Mouse (Mus musculus) midbrain, embryonic 12.5 days (tissue): ENCODE measurements around the gene Olfr96. TPM values are rescaled to one million over a fixed set of nuclear protein-coding genes. Genes with fewer than 3 reads are reported as not detected.

Experiments used
- polyA plus RNA-seq: library from polyadenylated mRNA; unstranded; fragments of >200 nt; fragmentation: Nextera tagmentation; extraction: Ambion mirVana; gene quantifications from 2 replicates; pipeline ENCODE4 v1.2.1, GENCODE M21; 2016

Gene Olfr96
- polyA plus RNA-seq, 1 experiment from 2014 or later = not detected

Other genes with a start within 250 kb of the Olfr96 start
- gene 2410137M14Rik, start 238.9 kb upstream of the Olfr96 start, polyA plus RNA-seq = 0.28 and 0.37 TPM in 2 replicates
- gene H2-M5, start 230.6 kb upstream of the Olfr96 start, polyA plus RNA-seq = 2.4 and 2.9 TPM in 2 replicates
- 175 and 190 TPM in 2 replicates for gene Zfp57, start 219.0 kb upstream of the Olfr96 start, polyA plus RNA-seq
- 0.68 and 0.96 TPM in 2 replicates for gene Mog, start 196.7 kb upstream of the Olfr96 start, polyA plus RNA-seq
- 33.4 and 35.9 TPM in 2 replicates for gene Gabbr1, start 174.2 kb upstream of the Olfr96 start, polyA plus RNA-seq
- gene Olfr90, start 131.6 kb upstream of the Olfr96 start, polyA plus RNA-seq = 0.14 TPM in 1 of 2 replicates, not detected in the other
- not detected in 2 replicates for gene Olfr91, start 121.9 kb upstream of the Olfr96 start, polyA plus RNA-seq
- not detected in 2 replicates for gene Olfr92, start 100.1 kb upstream of the Olfr96 start, polyA plus RNA-seq
- not detected in 2 replicates for gene Olfr93, start 58.7 kb upstream of the Olfr96 start, polyA plus RNA-seq
- not detected in 2 replicates for gene Ubd, start 26.3 kb upstream of the Olfr96 start, polyA plus RNA-seq
- not detected in 2 replicates for gene Olfr94, start 19.2 kb upstream of the Olfr96 start, polyA plus RNA-seq
- gene Olfr95, start 7.0 kb upstream of the Olfr96 start, polyA plus RNA-seq = not detected in 2 replicates
- gene Olfr97, start 17.2 kb downstream of the Olfr96 start, polyA plus RNA-seq = not detected in 2 replicates
- gene Olfr98, start 43.6 kb downstream of the Olfr96 start, polyA plus RNA-seq = not detected in 2 replicates
- 0.99 and 1.6 TPM in 2 replicates for gene H2-M3, start 50.1 kb downstream of the Olfr96 start, polyA plus RNA-seq
- not detected in 2 replicates for gene Olfr99, start 63.3 kb downstream of the Olfr96 start, polyA plus RNA-seq
- not detected in 2 replicates for gene Olfr101, start 84.2 kb downstream of the Olfr96 start, polyA plus RNA-seq
- gene Olfr102, start 96.9 kb downstream of the Olfr96 start, polyA plus RNA-seq = not detected in 2 replicates
- gene Olfr103, start 119.6 kb downstream of the Olfr96 start, polyA plus RNA-seq = not detected in 2 replicates
- gene Olfr104-ps, start 139.4 kb downstream of the Olfr96 start, polyA plus RNA-seq = not detected in 2 replicates
- gene Olfr105-ps, start 158.9 kb downstream of the Olfr96 start, polyA plus RNA-seq = not detected in 2 replicates
- not detected in 2 replicates for gene Olfr106-ps, start 170.2 kb downstream of the Olfr96 start, polyA plus RNA-seq
- gene Olfr107, start 179.1 kb downstream of the Olfr96 start, polyA plus RNA-seq = not detected in 2 replicates
- not detected in 2 replicates for gene Olfr108, start 225.3 kb downstream of the Olfr96 start, polyA plus RNA-seq
- gene Olfr109, start 238.8 kb downstream of the Olfr96 start, polyA plus RNA-seq = not detected in 2 replicates